In the genomic region with DNA sequence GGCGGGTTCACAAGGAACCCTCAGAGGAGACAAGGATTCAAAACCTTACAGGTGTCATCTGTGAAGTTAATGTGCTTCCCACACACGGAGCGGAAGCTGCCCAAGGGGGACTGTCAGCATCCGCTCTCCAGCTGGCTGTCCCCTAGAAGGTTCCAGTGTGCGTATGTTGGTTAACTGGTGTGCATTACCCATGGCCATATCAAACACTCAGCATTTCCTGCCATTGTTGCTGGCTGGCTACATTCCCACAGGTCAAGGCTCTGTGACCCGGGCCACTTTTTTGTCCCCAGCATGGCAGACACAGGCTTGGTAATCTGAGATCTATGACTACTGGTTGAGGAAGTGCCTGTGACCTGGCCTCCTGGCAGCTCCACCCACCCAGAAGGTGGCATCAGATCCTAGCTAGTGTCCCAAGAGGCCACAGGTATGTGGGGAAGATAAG, we compare ENCODE assay signal across 13 mouse cellular contexts. TPM values are rescaled to one million over a fixed set of nuclear protein-coding genes. Genes with fewer than 3 reads are reported as not detected.
DNase-seq lines count a peak whose midpoint lies in the region; ATAC-seq and TF ChIP-seq lines count a peak whose summit lies in the region.
"Had no signal": no experiment of that assay in that cellular context is flagged by ENCODE, and none has a peak within 500 bp of the region (broad histone marks: within the 10 kb centered on the region; RNA-seq: fewer than 3 reads in every experiment).

No protein-coding gene starts in this region.

- intact Hi-C loops in heart, postnatal 25 days (cut with DNase I) = loop anchor here (2.0 kb wide), 1 partner anchor 24 kb away; no protein-coding TSS in a partner anchor
- intact Hi-C loops in left cerebral cortex, postnatal 36 days (cut with DNase I) = no loop called here

- DNase-seq in spleen, adult 2 months (ENCODE audit: low read depth in 1 of 2, low spot score in 2 of 2) = no peak
- no peak for DNase-seq in spleen, postnatal 36 days (ENCODE audit: low spot score in 2 of 2)
- DNase-seq in heart, postnatal 25 days (ENCODE audit: low spot score) = peak; percentile 65
- DNase-seq in left cerebral cortex, postnatal 36 days (ENCODE audit: low spot score in 2 of 2) = no peak
- no peak for DNase-seq in thymus, adult 18-20 months
- no peak for DNase-seq in layer of hippocampus, adult 9-11 months

- WGBS in spleen, adult 2 months = 73% methylated on average over 6 of the region's 6 CpGs
- 65% methylated on average over 6 of the region's 6 CpGs for WGBS in liver, embryonic 12.5 days (ENCODE audit: insufficient replicate concordance)
- 92% methylated on average over 6 of the region's 6 CpGs for WGBS in forebrain, embryonic 15.5 days

- no peak for TF ChIP-seq CTCF in spleen, adult 2 months (IDR thresholded peaks at IDR 0.05; ENCODE audit: extremely low read depth, insufficient read depth, insufficient read length, insufficient replicate concordance)

- no peaks in the 10 kb centered on the region for H3K27me3 ChIP-seq in spleen, adult 2 months (ENCODE audit: control insufficient read depth, insufficient read depth, low read length)
- H3K27me3 ChIP-seq in liver, embryonic 12.5 days (replicated peaks) = no peaks in the 10 kb centered on the region
- no peaks in the 10 kb centered on the region for H3K27me3 ChIP-seq in forebrain, embryonic 15.5 days

- H3K4me3 ChIP-seq in spleen, adult 2 months (ENCODE audit: extremely low read depth, insufficient read depth, insufficient read length) = no peak overlapping the region
- no peak overlapping the region for H3K4me3 ChIP-seq in liver, embryonic 12.5 days
- no peak overlapping the region for H3K4me3 ChIP-seq in forebrain, embryonic 15.5 days
- H3K4me3 ChIP-seq: hindbrain, embryonic 10.5 days had no signal

- H3K4me2 ChIP-seq in liver, embryonic 12.5 days = no peak overlapping the region
- no peak overlapping the region for H3K4me2 ChIP-seq in forebrain, embryonic 15.5 days (replicated peaks)

- peak overlapping the region; percentile 33; the same call in 1 of the 2 replicates for H3K27ac ChIP-seq in spleen, adult 2 months (ENCODE audit: insufficient read depth, low read length)
- H3K27ac ChIP-seq in liver, embryonic 12.5 days = no peak overlapping the region
- no peak overlapping the region for H3K27ac ChIP-seq in forebrain, embryonic 15.5 days (replicated peaks)
- H3K27ac ChIP-seq: hindbrain, embryonic 10.5 days had no signal

- ATAC-seq in liver, embryonic 12.5 days = peak; percentile 61; the same call in 1 of the 2 replicates
- ATAC-seq in forebrain, embryonic 15.5 days (replicated peaks) = no peak

- H3K36me3 ChIP-seq in spleen, adult 2 months (ENCODE audit: control insufficient read depth, insufficient read depth, low read length) = no peaks in the 10 kb centered on the region
- peaks cover 71% of the 10 kb centered on the region for H3K36me3 ChIP-seq in liver, embryonic 12.5 days
- H3K36me3 ChIP-seq in forebrain, embryonic 15.5 days = peaks cover 32% of the 10 kb centered on the region

- H3K9me3 ChIP-seq in liver, embryonic 12.5 days (replicated peaks) = no peaks in the 10 kb centered on the region; the same call in 1 of the 2 replicates
- 0 out of 2 replicates have a peak, but pooled peaks cover 2% of the 10 kb centered on the region for H3K9me3 ChIP-seq in forebrain, embryonic 15.5 days

- TF ChIP-seq POLR2A in spleen, adult 2 months (IDR thresholded peaks at IDR 0.05; ENCODE audit: low read depth, low read length) = no peak

- H3K9ac ChIP-seq in liver, embryonic 12.5 days = no peak overlapping the region
- no peak overlapping the region for H3K9ac ChIP-seq in forebrain, embryonic 15.5 days (replicated peaks)

- H3K4me1 ChIP-seq in spleen, adult 2 months (ENCODE audit: control insufficient read depth, insufficient read depth, insufficient read length) = no peaks in the 10 kb centered on the region
- peaks cover 14% of the 10 kb centered on the region for H3K4me1 ChIP-seq in liver, embryonic 12.5 days
- H3K4me1 ChIP-seq in forebrain, embryonic 15.5 days = no peaks in the 10 kb centered on the region
- H3K4me1 ChIP-seq: hindbrain, embryonic 10.5 days had no signal

RNA-seq across cellular contexts. Expression of gene Tomm40, which starts 7.5 kb away (rescaled TPM):
- polyA plus RNA-seq in spleen, adult 2 months (2012; rRNA removed) = 51.1 and 66.8 TPM in 2 replicates
- 100 to 1,000 TPM; 112 to 113 TPM for total RNA-seq in heart, postnatal 25 days (2021)
- 188 and 207 TPM in 2 replicates for polyA plus RNA-seq in liver, embryonic 12.5 days (2016; fragmentation: Nextera tagmentation; extraction: Ambion mirVana)
- polyA plus RNA-seq in forebrain, embryonic 15.5 days (2015; fragmentation: Nextera tagmentation; extraction: Ambion mirVana) = 137 and 147 TPM in 2 replicates
- total RNA-seq in left cerebral cortex, postnatal 36 days (2021) = 100 to 1,000 TPM; 113 to 125 TPM

RNA-seq across cellular contexts. Expression of gene Apoe, which starts 23.8 kb away (rescaled TPM):
- polyA plus RNA-seq in spleen, adult 2 months (2012; rRNA removed) = 1,613 and 1,762 TPM in 2 replicates
- total RNA-seq in heart, postnatal 25 days (2021) = 100 to 1,000 TPM; 309 to 319 TPM
- 1,254 and 1,289 TPM in 2 replicates for polyA plus RNA-seq in liver, embryonic 12.5 days (2016; fragmentation: Nextera tagmentation; extraction: Ambion mirVana)
- polyA plus RNA-seq in forebrain, embryonic 15.5 days (2015; fragmentation: Nextera tagmentation; extraction: Ambion mirVana) = 236 and 265 TPM in 2 replicates
- 1,000 to 10,000 TPM; 1,886 to 2,087 TPM for total RNA-seq in left cerebral cortex, postnatal 36 days (2021)

RNA-seq across cellular contexts. Expression of gene Nectin2, which starts 27.5 kb away (rescaled TPM):
- 23.3 and 24.4 TPM in 2 replicates for polyA plus RNA-seq in spleen, adult 2 months (2012; rRNA removed)
- 10 to 100 TPM; 31.1 to 31.9 TPM for total RNA-seq in heart, postnatal 25 days (2021)
- 31.9 and 34.4 TPM in 2 replicates for polyA plus RNA-seq in liver, embryonic 12.5 days (2016; fragmentation: Nextera tagmentation; extraction: Ambion mirVana)
- 42.6 and 45.3 TPM in 2 replicates for polyA plus RNA-seq in forebrain, embryonic 15.5 days (2015; fragmentation: Nextera tagmentation; extraction: Ambion mirVana)
- 1 to 10 TPM; 7.2 to 9.3 TPM for total RNA-seq in left cerebral cortex, postnatal 36 days (2021)

RNA-seq across cellular contexts. Expression of gene Apoc1, which starts 30.3 kb away (rescaled TPM):
- polyA plus RNA-seq in spleen, adult 2 months (2012; rRNA removed) = 4.3 and 6.7 TPM in 2 replicates
- 1 to 10 TPM; 1.4 to 2.2 TPM for total RNA-seq in heart, postnatal 25 days (2021)
- polyA plus RNA-seq in liver, embryonic 12.5 days (2016; fragmentation: Nextera tagmentation; extraction: Ambion mirVana) = 190 and 197 TPM in 2 replicates
- 1.2 TPM in 2 replicates for polyA plus RNA-seq in forebrain, embryonic 15.5 days (2015; fragmentation: Nextera tagmentation; extraction: Ambion mirVana)
- total RNA-seq in left cerebral cortex, postnatal 36 days (2021) = 1 to 10 TPM; 1.5 to 2.9 TPM
- polyA plus RNA-seq: small intestine, adult 2 months had no signal

RNA-seq across cellular contexts. Expression of gene Apoc4, which starts 41.5 kb away (rescaled TPM):
- 0.25 and 0.28 TPM in 2 replicates for polyA plus RNA-seq in spleen, adult 2 months (2012; rRNA removed)
- total RNA-seq in heart, postnatal 25 days (2021) = not detected
- polyA plus RNA-seq in liver, embryonic 12.5 days (2016; fragmentation: Nextera tagmentation; extraction: Ambion mirVana) = 15.4 and 18.1 TPM in 2 replicates
- not detected in 2 replicates for polyA plus RNA-seq in forebrain, embryonic 15.5 days (2015; fragmentation: Nextera tagmentation; extraction: Ambion mirVana)
- not detected for total RNA-seq in left cerebral cortex, postnatal 36 days (2021)
- polyA plus RNA-seq: brain, embryonic 14.5 days; hindbrain, embryonic 10.5 days; limb, embryonic 11.5 days; neural tube, embryonic 11.5 days had no signal
